26 mouse cellular contexts compared by ENCODE assay signal in genomic region chr9:57225780-57226627, GRCm38 (mm10). TPM values are rescaled to one million over a fixed set of nuclear protein-coding genes. Genes with fewer than 3 reads are reported as not detected.
A peak's percentile ranks its signal among the peaks of the same experiment; 100 is the strongest.
DNase-seq lines count a peak whose midpoint lies in the region; ATAC-seq and TF ChIP-seq lines count a peak whose summit lies in the region.
"Had no signal": no experiment of that assay in that cellular context is flagged by ENCODE, and none has a peak within 500 bp of the region (broad histone marks: within the 10 kb centered on the region; RNA-seq: fewer than 3 reads in every experiment).

No protein-coding gene starts in this region.

- H3K27ac ChIP-seq in left cerebral cortex, adult 2 months, result no peak overlapping the region
- H3K27ac ChIP-seq: embryonic facial prominence, embryonic 13.5 days; forebrain, embryonic 10.5 days; layer of hippocampus, adult 2 months; midbrain, embryonic 13.5 days had no signal

- peak; percentile 95 for ATAC-seq in erythroblast, adult 5-6 weeks (replicated peaks; ENCODE audit: low FRiP score, poor library complexity, severe bottlenecking)
- ATAC-seq in megakaryocyte progenitor cell, adult 5-6 weeks (replicated peaks; ENCODE audit: poor library complexity), result peak; percentile 98
- ATAC-seq in CD4-positive, CD25-positive, alpha-beta regulatory T cell, adult 4 months, result no peak
- ATAC-seq: hindbrain, embryonic 16.5 days; midbrain, embryonic 13.5 days had no signal

- intact Hi-C loops in left cerebral cortex, adult 2 months (cut with DNase I), result loop anchor here (10.0 kb wide), 1 partner anchor 331 kb away; no protein-coding TSS in a partner anchor

- peak; percentile 5 to 31 for DNase-seq in kidney, postnatal 25 days
- no peak for DNase-seq in kidney, postnatal 4 days
- peak; percentile 48 for DNase-seq in NIH3T3 (ENCODE audit: low read depth)
- no peak for DNase-seq in left cerebral cortex, adult 2 months (ENCODE audit: extremely low spot score in 1 of 2, low spot score in 2 of 2)
- DNase-seq in frontal cortex, postnatal 14 days (ENCODE audit: low spot score in 2 of 2), result no peak
- DNase-seq: cerebellum, adult 2 months; gastrocnemius, postnatal 14 days; kidney, adult 11 months; lung, embryonic 14.5 days; lung, postnatal 4 days; thymus, postnatal 25 days had no signal

- no peak for TF ChIP-seq CTCF in left cerebral cortex, adult 2 months (IDR thresholded peaks at IDR 0.05)

- H3K4me3 ChIP-seq in left cerebral cortex, adult 2 months, result no peak overlapping the region
- H3K4me3 ChIP-seq: embryonic facial prominence, embryonic 13.5 days; forebrain, embryonic 10.5 days; heart, embryonic 12.5 days; layer of hippocampus, adult 2 months; midbrain, embryonic 13.5 days had no signal

RNA-seq across cellular contexts. Expression of gene Trcg1, which starts 10.4 kb away (rescaled TPM):
- total RNA-seq in erythroblast, adult 5-6 weeks (2015; ENCODE audit: low replicate concordance), result not detected in 2 replicates
- not detected in 2 replicates for total RNA-seq in erythroblast, adult 5-6 weeks (2017; ENCODE audit: low replicate concordance)
- not detected in 2 replicates for total RNA-seq in megakaryocyte progenitor cell, adult 5-6 weeks (2015)
- total RNA-seq in megakaryocyte progenitor cell, adult 5-6 weeks (2017), result not detected in 2 replicates
- not detected for total RNA-seq in left cerebral cortex, adult 2 months (2021)
- polyA plus RNA-seq in CD4-positive, CD25-positive, alpha-beta regulatory T cell, adult 4 months (2017; shearing (Covaris generic)), result not detected
- total RNA-seq: adrenal gland, adult 18-20 months; gastrocnemius, postnatal 14 days; heart, postnatal 25 days; layer of hippocampus, adult 2 months; left cerebral cortex, adult 18-20 months had no signal
- polyA plus RNA-seq: C2C12; cerebellum, adult 2 months; embryonic facial prominence, embryonic 13.5 days; heart, embryonic 12.5 days; limb, embryonic 11.5 days; lung, embryonic 14.5 days; midbrain, embryonic 13.5 days; stomach, embryonic 16.5 days had no signal

RNA-seq across cellular contexts. Expression of gene 1700017B05Rik, which starts 36.4 kb away (rescaled TPM):
- 24.5 and 32.9 TPM in 2 replicates for total RNA-seq in erythroblast, adult 5-6 weeks (2015; ENCODE audit: low replicate concordance)
- total RNA-seq in erythroblast, adult 5-6 weeks (2017; ENCODE audit: low replicate concordance), result 15.5 and 16.6 TPM in 2 replicates
- 33.8 and 42.4 TPM in 2 replicates for total RNA-seq in megakaryocyte progenitor cell, adult 5-6 weeks (2015)
- 17.8 and 25.6 TPM in 2 replicates for total RNA-seq in megakaryocyte progenitor cell, adult 5-6 weeks (2017)
- 10 to 100 TPM; 18.5 to 20.1 TPM for total RNA-seq in left cerebral cortex, adult 2 months (2021)
- 10 to 100 TPM; 15.1 to 22.6 TPM for polyA plus RNA-seq in CD4-positive, CD25-positive, alpha-beta regulatory T cell, adult 4 months (2017; shearing (Covaris generic))

Comparison
In these comparisons a context has a peak if more than half of its experiments do, and no peak if none do; other contexts are left out.
1. DNase-seq: peak in kidney, postnatal 25 days (2 of 2) and NIH3T3 (single experiment); none in kidney, postnatal 4 days (0 of 2), left cerebral cortex, adult 2 months (0 of 2) and frontal cortex, postnatal 14 days (0 of 2).